Mouse (Mus musculus): ENCODE measurements around the gene Magi1. TPM values are rescaled to one million over a fixed set of nuclear protein-coding genes. Genes with fewer than 3 reads are reported as not detected.

Magi1 gene
- total and polyA plus RNA-seq, 3 experiments = 4.1 to 16.5 (median 14.0) TPM

- Histone ChIP-seq H3K27ac (peak overlapping the region; percentile 47), H3K4me1 (ENCODE audit: control insufficient read depth, insufficient read depth, low read length) (peaks cover 14% of the 10 kb centered on the region)
Measured at GRCm38 (mm10) chr6:94063542-94063941, 220.2 kb downstream of the Magi1 start.

DNA sequence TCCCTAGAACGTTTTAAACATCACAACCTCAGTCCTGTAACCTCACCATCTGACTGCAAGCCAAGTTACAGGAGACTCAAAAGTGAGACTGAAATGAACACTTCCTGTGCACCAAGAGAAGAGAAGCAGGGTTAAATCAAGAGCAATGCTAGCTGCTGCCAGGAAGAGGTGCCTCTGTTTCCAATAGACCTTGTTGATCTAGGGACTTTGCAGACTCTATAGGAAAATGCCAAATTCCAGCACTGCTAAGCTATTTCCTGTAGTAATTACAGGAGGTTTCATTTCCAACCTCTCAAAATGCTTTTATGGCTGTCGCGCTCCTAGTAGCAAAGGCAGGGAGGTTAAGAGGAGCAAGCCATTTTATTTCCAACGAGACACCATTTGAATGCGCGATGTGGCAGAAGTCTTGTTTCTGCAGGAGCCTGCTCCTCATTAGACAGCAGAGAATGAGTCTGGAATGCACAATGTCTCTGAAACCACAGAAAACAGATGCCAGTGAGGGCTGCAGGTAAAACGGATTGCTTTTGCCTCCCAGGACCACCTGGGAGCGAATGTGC lies 222.2 kb downstream of the Magi1 start:
- H3K9ac ChIP-seq (ENCODE audit: low read depth, low read length) = no peak overlapping the region
- H3K27ac ChIP-seq = no peak overlapping the region
- no peak for DNase-seq
- no peaks in the 10 kb centered on the region for H3K27me3 ChIP-seq (ENCODE audit: control insufficient read depth, insufficient read depth, low read length)
- H3K36me3 ChIP-seq (ENCODE audit: control insufficient read depth, insufficient read depth, low read length) = peaks cover 4% of the 10 kb centered on the region
- H3K4me3 ChIP-seq = no peak overlapping the region
- WGBS = 59% methylated on average over 8 of the region's 8 CpGs
- peaks cover 14% of the 10 kb centered on the region for H3K4me1 ChIP-seq (ENCODE audit: control insufficient read depth, insufficient read depth, low read length)
- TF ChIP-seq EP300 (IDR thresholded peaks at IDR 0.05; ENCODE audit: insufficient read depth, low read depth, low read length) = no peak
- TF ChIP-seq POLR2A (IDR thresholded peaks at IDR 0.05; ENCODE audit: insufficient read depth, low read depth, low read length) = no peak
- H3K79me2 ChIP-seq (replicated peaks; ENCODE audit: control insufficient read depth, insufficient read depth, low read length) = peaks cover 2% of the 10 kb centered on the region; the same call in 1 of the 2 replicates
- intact Hi-C loops (cut with DNase I) = no loop called here

More at GRCm38 (mm10) chr6:94063542-94063941, 220.2 kb downstream of the Magi1 start:
- no peak for DNase-seq
- WGBS = 72% methylated on average over 4 of the region's 4 CpGs
- Histone ChIP-seq H3K79me2 (replicated peaks; ENCODE audit: control insufficient read depth, insufficient read depth, low read length) (peaks cover under 1% of the 10 kb centered on the region; the same call in 1 of the 2 replicates), H3K36me3 (ENCODE audit: control insufficient read depth, insufficient read depth, low read length) (peaks cover 6% of the 10 kb centered on the region), H3K27me3 (ENCODE audit: control insufficient read depth, insufficient read depth, low read length) (no peaks in the 10 kb centered on the region), H3K4me3 (no peak overlapping the region), H3K9ac (ENCODE audit: low read depth, low read length) (no peak overlapping the region)
- TF ChIP-seq CTCF (IDR thresholded peaks at IDR 0.05) = no peak
- no peak for TF ChIP-seq EP300 (IDR thresholded peaks at IDR 0.05; ENCODE audit: insufficient read depth, low read depth, low read length)
- no peak for TF ChIP-seq POLR2A (IDR thresholded peaks at IDR 0.05; ENCODE audit: insufficient read depth, low read depth, low read length)
- intact Hi-C loops (cut with DNase I) = no loop called here

GRCm38 (mm10) chr6:94060621-94061213 lies 223.0 kb downstream of the Magi1 start:
- WGBS = 79% methylated on average over 7 of the region's 7 CpGs
- H3K27me3 ChIP-seq (ENCODE audit: control insufficient read depth, insufficient read depth, low read length) = no peaks in the 10 kb centered on the region
- peaks cover 14% of the 10 kb centered on the region for H3K4me1 ChIP-seq (ENCODE audit: control insufficient read depth, insufficient read depth, low read length)
- DNase-seq = no peak
- H3K79me2 ChIP-seq (replicated peaks; ENCODE audit: control insufficient read depth, insufficient read depth, low read length) = peaks cover 4% of the 10 kb centered on the region
- no peak overlapping the region for H3K4me3 ChIP-seq
- TF ChIP-seq CTCF (IDR thresholded peaks at IDR 0.05) = no peak
- no peak for TF ChIP-seq EP300 (IDR thresholded peaks at IDR 0.05; ENCODE audit: insufficient read depth, low read depth, low read length)
- TF ChIP-seq POLR2A (IDR thresholded peaks at IDR 0.05; ENCODE audit: insufficient read depth, low read depth, low read length) = no peak
- intact Hi-C loops (cut with DNase I) = no loop called here
- H3K9ac ChIP-seq (ENCODE audit: low read depth, low read length) = no peak overlapping the region
- H3K27ac ChIP-seq = no peak overlapping the region
- peaks cover 4% of the 10 kb centered on the region for H3K36me3 ChIP-seq (ENCODE audit: control insufficient read depth, insufficient read depth, low read length)

DNA sequence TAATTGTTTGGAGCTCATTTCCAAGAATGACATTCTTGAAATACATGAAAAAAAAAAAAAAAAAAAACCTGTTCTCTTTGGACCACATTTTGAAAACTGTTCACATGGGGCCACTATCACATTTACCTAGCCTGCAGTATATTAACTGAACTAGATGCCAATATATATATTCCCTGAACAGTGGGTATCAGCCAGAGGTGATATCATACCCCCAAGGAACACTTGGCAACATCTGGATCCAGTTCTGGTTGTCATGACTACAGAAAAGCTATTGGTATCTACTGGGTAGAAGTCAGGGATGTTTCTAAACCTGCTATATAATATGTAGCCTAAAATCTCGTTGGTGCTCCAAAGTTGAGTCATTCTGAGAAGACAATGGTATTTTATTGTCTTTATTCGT lies 224.6 kb downstream of the Magi1 start:
- Histone ChIP-seq H3K36me3 (ENCODE audit: control insufficient read depth, insufficient read depth, low read length) (peaks cover 4% of the 10 kb centered on the region), H3K79me2 (replicated peaks; ENCODE audit: control insufficient read depth, insufficient read depth, low read length) (peaks cover 4% of the 10 kb centered on the region), H3K4me3 (no peak overlapping the region), H3K27ac (no peak overlapping the region), H3K27me3 (ENCODE audit: control insufficient read depth, insufficient read depth, low read length) (no peaks in the 10 kb centered on the region), H3K9ac (ENCODE audit: low read depth, low read length) (no peak overlapping the region), H3K4me1 (ENCODE audit: control insufficient read depth, insufficient read depth, low read length) (peaks cover 12% of the 10 kb centered on the region)
- DNase-seq = no peak
- intact Hi-C loops (cut with DNase I) = no loop called here
- WGBS = 80% methylated on average over 2 of the region's 2 CpGs
- TF ChIP-seq POLR2A (IDR thresholded peaks at IDR 0.05; ENCODE audit: insufficient read depth, low read depth, low read length) (no peak), CTCF (IDR thresholded peaks at IDR 0.05) (no peak), EP300 (IDR thresholded peaks at IDR 0.05; ENCODE audit: insufficient read depth, low read depth, low read length) (no peak)

GRCm38 (mm10) chr6:94053920-94054319 lies 229.8 kb downstream of the Magi1 start:
- H3K27ac ChIP-seq = no peak overlapping the region
- H3K27me3 ChIP-seq (ENCODE audit: control insufficient read depth, insufficient read depth, low read length) = no peaks in the 10 kb centered on the region
- peaks cover 2% of the 10 kb centered on the region; the same call in 1 of the 2 replicates for H3K4me1 ChIP-seq (ENCODE audit: control insufficient read depth, insufficient read depth, low read length)
- 46% methylated on average over 1 of the region's 1 CpGs for WGBS
- no peak overlapping the region for H3K9ac ChIP-seq (ENCODE audit: low read depth, low read length)
- peak; percentile 21 to 41 for DNase-seq
- H3K36me3 ChIP-seq (ENCODE audit: control insufficient read depth, insufficient read depth, low read length) = no peaks in the 10 kb centered on the region
- peaks cover 6% of the 10 kb centered on the region for H3K79me2 ChIP-seq (replicated peaks; ENCODE audit: control insufficient read depth, insufficient read depth, low read length)
- H3K4me3 ChIP-seq = no peak overlapping the region
- TF ChIP-seq EP300 (IDR thresholded peaks at IDR 0.05; ENCODE audit: insufficient read depth, low read depth, low read length) = no peak
- TF ChIP-seq CTCF (IDR thresholded peaks at IDR 0.05) = peak; percentile 75
- no peak for TF ChIP-seq POLR2A (IDR thresholded peaks at IDR 0.05; ENCODE audit: insufficient read depth, low read depth, low read length)
- intact Hi-C loops (cut with DNase I) = loop anchor here (5.0 kb wide), 1 partner anchor 392 kb away; no protein-coding TSS in a partner anchor

- Histone ChIP-seq H3K27ac (no peak overlapping the region), H3K79me2 (replicated peaks; ENCODE audit: control insufficient read depth, insufficient read depth, low read length) (peaks cover 2% of the 10 kb centered on the region), H3K9ac (ENCODE audit: low read depth, low read length) (no peak overlapping the region), H3K36me3 (ENCODE audit: control insufficient read depth, insufficient read depth, low read length) (no peaks in the 10 kb centered on the region), H3K27me3 (ENCODE audit: control insufficient read depth, insufficient read depth, low read length) (no peaks in the 10 kb centered on the region), H3K4me3 (no peak overlapping the region), H3K4me1 (ENCODE audit: control insufficient read depth, insufficient read depth, low read length) (peaks cover 2% of the 10 kb centered on the region; the same call in 1 of the 2 replicates)
- no peak for TF ChIP-seq CTCF (IDR thresholded peaks at IDR 0.05)
- no peak for TF ChIP-seq EP300 (IDR thresholded peaks at IDR 0.05; ENCODE audit: insufficient read depth, low read depth, low read length)
- TF ChIP-seq POLR2A (IDR thresholded peaks at IDR 0.05; ENCODE audit: insufficient read depth, low read depth, low read length) = no peak
- 62% methylated on average over 4 of the region's 4 CpGs for WGBS
- intact Hi-C loops (cut with DNase I) = no loop called here
- no peak for DNase-seq
Measured at GRCm38 (mm10) chr6:94045180-94045579, 238.5 kb downstream of the Magi1 start.
